8 mouse cellular contexts compared by ENCODE assay signal in genomic region chr11:59228122-59228953, GRCm38 (mm10). TPM values are rescaled to one million over a fixed set of nuclear protein-coding genes. Genes with fewer than 3 reads are reported as not detected.
A peak's percentile ranks its signal among the peaks of the same experiment; 100 is the strongest.
DNase-seq lines count a peak whose midpoint lies in the region; ATAC-seq and TF ChIP-seq lines count a peak whose summit lies in the region.

Gene Arf1 (minus strand): TSS chr11:59228270.

- peaks cover 48% of the 10 kb centered on the region for H3K4me1 ChIP-seq in forebrain, embryonic 10.5 days
- peaks cover 51% of the 10 kb centered on the region for H3K4me1 ChIP-seq in heart, embryonic 15.5 days (replicated peaks)
- H3K4me1 ChIP-seq in liver, embryonic 14.5 days (replicated peaks; ENCODE audit: control insufficient read depth in 2 of 2, insufficient read depth in 2 of 2, low read length in 1 of 2), result peaks cover 31 to 40% of the 10 kb centered on the region in 2 experiments
- H3K4me1 ChIP-seq in neural tube, embryonic 11.5 days (ENCODE audit: control insufficient read depth, insufficient read depth, low read length), result peaks cover 19% of the 10 kb centered on the region
- H3K4me1 ChIP-seq in stomach, postnatal 0 days (replicated peaks; ENCODE audit: control insufficient read depth, insufficient read depth), result peaks cover 13% of the 10 kb centered on the region

- peak; percentile 84 for ATAC-seq in CD4-positive, CD25-positive, alpha-beta regulatory T cell, adult 4 months
- peak; percentile 93 for ATAC-seq in heart, embryonic 15.5 days (replicated peaks; ENCODE audit: insufficient number of reproducible peaks, insufficient read depth, low FRiP score, low read depth)
- peak; percentile 94 for ATAC-seq in liver, embryonic 14.5 days (ENCODE audit: insufficient read depth)
- peak; percentile 93 for ATAC-seq in neural tube, embryonic 11.5 days (ENCODE audit: insufficient read depth, low FRiP score, low TSS enrichment)
- ATAC-seq in stomach, postnatal 0 days (ENCODE audit: low FRiP score, low TSS enrichment), result peak; percentile 96

- peak within 1 kb of the TSS; percentile 99 for H3K4me3 ChIP-seq in forebrain, embryonic 10.5 days
- H3K4me3 ChIP-seq in heart, embryonic 15.5 days, result peak within 1 kb of the TSS; percentile 94
- peak within 1 kb of the TSS; percentile 93 to 100 for H3K4me3 ChIP-seq in liver, embryonic 14.5 days (ENCODE audit: insufficient read depth in 1 of 2, low read depth in 2 of 2, low read length in 2 of 2)
- H3K4me3 ChIP-seq in neural tube, embryonic 11.5 days (ENCODE audit: low read depth, low read length), result peak within 1 kb of the TSS; percentile 94
- peak within 1 kb of the TSS; percentile 100 for H3K4me3 ChIP-seq in stomach, postnatal 0 days (ENCODE audit: low read depth, low read length)

- peaks cover 17% of the 10 kb centered on the region for H3K36me3 ChIP-seq in forebrain, embryonic 10.5 days (replicated peaks)
- H3K36me3 ChIP-seq in heart, embryonic 15.5 days, result no peaks in the 10 kb centered on the region
- peaks cover 5% of the 10 kb centered on the region for H3K36me3 ChIP-seq in liver, embryonic 14.5 days (replicated peaks; ENCODE audit: control insufficient read depth, insufficient read depth, low read depth)
- H3K36me3 ChIP-seq in neural tube, embryonic 11.5 days (ENCODE audit: control insufficient read depth, insufficient read depth, low read length), result no peaks in the 10 kb centered on the region; the same call in 1 of the 2 replicates
- H3K36me3 ChIP-seq in stomach, postnatal 0 days (ENCODE audit: control insufficient read depth, insufficient read depth, low read length), result no peaks in the 10 kb centered on the region

- no peaks in the 10 kb centered on the region for H3K27me3 ChIP-seq in forebrain, embryonic 10.5 days (ENCODE audit: poor library complexity, severe bottlenecking)
- no peaks in the 10 kb centered on the region for H3K27me3 ChIP-seq in heart, embryonic 15.5 days
- no peaks in the 10 kb centered on the region for H3K27me3 ChIP-seq in liver, embryonic 14.5 days (ENCODE audit: control insufficient read depth, insufficient read depth, low read length)
- no peaks in the 10 kb centered on the region for H3K27me3 ChIP-seq in neural tube, embryonic 11.5 days (ENCODE audit: control insufficient read depth, insufficient read depth, low read length)
- no peaks in the 10 kb centered on the region for H3K27me3 ChIP-seq in stomach, postnatal 0 days (ENCODE audit: control insufficient read depth, insufficient read depth, low read length)

- 5% methylated on average over 59 of the region's 59 CpGs for WGBS in forebrain, embryonic 10.5 days
- 5% methylated on average over 59 of the region's 59 CpGs for WGBS in heart, embryonic 15.5 days
- 3% methylated on average over 59 of the region's 59 CpGs for WGBS in liver, embryonic 14.5 days (ENCODE audit: insufficient replicate concordance)
- 5% methylated on average over 55 of the region's 59 CpGs for WGBS in neural tube, embryonic 11.5 days
- 6% methylated on average over 48 of the region's 59 CpGs for WGBS in stomach, postnatal 0 days

- peak within 1 kb of the TSS; percentile 80 for H3K4me2 ChIP-seq in heart, embryonic 15.5 days
- H3K4me2 ChIP-seq in liver, embryonic 14.5 days (ENCODE audit: low read depth), result peak within 1 kb of the TSS; percentile 97
- peak within 1 kb of the TSS; percentile 62 for H3K4me2 ChIP-seq in neural tube, embryonic 11.5 days (ENCODE audit: low read depth)
- peak within 1 kb of the TSS; percentile 83 for H3K4me2 ChIP-seq in stomach, postnatal 0 days (replicated peaks; ENCODE audit: low read depth)

- peak within 1 kb of the TSS; percentile 100 for H3K9ac ChIP-seq in heart, embryonic 15.5 days
- H3K9ac ChIP-seq in liver, embryonic 14.5 days (replicated peaks), result peak within 1 kb of the TSS; percentile 100
- peak within 1 kb of the TSS; percentile 98 for H3K9ac ChIP-seq in neural tube, embryonic 11.5 days (ENCODE audit: low read length)
- H3K9ac ChIP-seq in stomach, postnatal 0 days (ENCODE audit: low read length), result peak within 1 kb of the TSS; percentile 100

- no peak for TF ChIP-seq CTCF in liver, embryonic 14.5 days (IDR thresholded peaks at IDR 0.05; ENCODE audit: low read depth)
- TF ChIP-seq CTCF in stomach, postnatal 0 days (IDR thresholded peaks at IDR 0.05; ENCODE audit: low read depth), result peak; percentile 17; the same call in 1 of the 2 replicates

- H3K9me3 ChIP-seq in forebrain, embryonic 10.5 days, result no peaks in the 10 kb centered on the region
- no peaks in the 10 kb centered on the region for H3K9me3 ChIP-seq in heart, embryonic 15.5 days (replicated peaks)
- H3K9me3 ChIP-seq in liver, embryonic 14.5 days (ENCODE audit: control insufficient read depth, low read length), result no peaks in the 10 kb centered on the region
- no peaks in the 10 kb centered on the region for H3K9me3 ChIP-seq in neural tube, embryonic 11.5 days (ENCODE audit: control insufficient read depth, low read length)
- no peaks in the 10 kb centered on the region for H3K9me3 ChIP-seq in stomach, postnatal 0 days (ENCODE audit: control insufficient read depth, low read length)

- peak; percentile 94 for DNase-seq in c-Kit-negative CD71-positive TER-119-positive erythroid progenitor cells, embryonic 14.5 days (ENCODE audit: low read depth, low spot score)
- DNase-seq in forebrain, embryonic 10.5 days (ENCODE audit: extremely low spot score, low spot score), result peak; percentile 93
- DNase-seq in kidney, postnatal 25 days, result peak; percentile 98
- peak; percentile 91 to 93 (median 91) for DNase-seq in liver, embryonic 14.5 days (ENCODE audit: low read depth in 3 of 3, low spot score in 3 of 3)
- peak; percentile 99 for DNase-seq in neural tube, embryonic 11.5 days (ENCODE audit: low spot score)
- DNase-seq in stomach, postnatal 0 days (ENCODE audit: low spot score), result peak; percentile 97

- H3K27ac ChIP-seq in forebrain, embryonic 10.5 days, result peak within 1 kb of the TSS; percentile 98
- peak within 1 kb of the TSS; percentile 97 for H3K27ac ChIP-seq in heart, embryonic 15.5 days
- H3K27ac ChIP-seq in liver, embryonic 14.5 days, result peak within 1 kb of the TSS; percentile 83
- H3K27ac ChIP-seq in neural tube, embryonic 11.5 days (ENCODE audit: low read depth, low read length), result peak within 1 kb of the TSS; percentile 95
- peak within 1 kb of the TSS; percentile 99 for H3K27ac ChIP-seq in stomach, postnatal 0 days (replicated peaks)

- no peak for TF ChIP-seq EP300 in liver, embryonic 14.5 days (IDR thresholded peaks at IDR 0.05; ENCODE audit: low read depth)
- TF ChIP-seq EP300 in stomach, postnatal 0 days (optimal IDR thresholded peaks at IDR 0.05), result peak; percentile 70

RNA-seq across cellular contexts. Expression of gene Arf1, which starts in this region (rescaled TPM):
- polyA plus RNA-seq in CD4-positive, CD25-positive, alpha-beta regulatory T cell, adult 4 months (2017; shearing (Covaris generic)), result 100 to 1,000 TPM; 324 to 440 TPM
- 613 and 629 TPM in 2 replicates for polyA plus RNA-seq in forebrain, embryonic 10.5 days (2016; fragmentation: Nextera tagmentation; extraction: Ambion mirVana)
- 528 and 586 TPM in 2 replicates for polyA plus RNA-seq in heart, embryonic 15.5 days (2015; fragmentation: Nextera tagmentation; extraction: Ambion mirVana)
- polyA plus RNA-seq in liver, embryonic 14.5 days (2012; rRNA removed), result 177 and 190 TPM in 2 replicates
- 227 and 235 TPM in 2 replicates for polyA plus RNA-seq in liver, embryonic 14.5 days (2014; fragmentation: Nextera tagmentation; extraction: Ambion mirVana)
- polyA plus RNA-seq in neural tube, embryonic 11.5 days (2014; fragmentation: Nextera tagmentation; extraction: Ambion mirVana), result 656 and 670 TPM in 2 replicates
- 536 and 549 TPM in 2 replicates for polyA plus RNA-seq in stomach, postnatal 0 days (2015; fragmentation: Nextera tagmentation; extraction: Ambion mirVana)

Comparison
In these comparisons a context has a peak if more than half of its experiments do, and no peak if none do; other contexts are left out.
1. Peak in every context shown above with its lines: DNase-seq, ATAC-seq, H3K4me3 ChIP-seq and H3K27ac ChIP-seq.